Mouse (Mus musculus) midbrain, embryonic 13.5 days (tissue): ENCODE results near the gene Arhgef18. TPM values are rescaled to one million over a fixed set of nuclear protein-coding genes. Genes with fewer than 3 reads are reported as not detected.
A peak's percentile ranks its signal among the peaks of the same experiment; 100 is the strongest.

ENCODE experiments used
- ATAC-seq: fragments of 200-750 bp; cut with Nextera tagmentation; 2 replicates; pipeline ENCODE4 v1.8.0; 2017; ENCODE audit warnings: mild to moderate bottlenecking, moderate TSS enrichment, moderate library complexity
- H3K27ac ChIP-seq: fragments of 300-500 bp; sonication (generic); 2 replicates; pipeline ENCODE4 v1.5.1; 2015; ENCODE audit warnings: inconsistent platforms, mild to moderate bottlenecking, moderate library complexity
- H3K27me3 ChIP-seq: fragments of 300-500 bp; sonication (generic); 2 replicates; pipeline ENCODE4 v1.6.1; 2015; ENCODE audit warnings: mild to moderate bottlenecking, inconsistent platforms
- H3K36me3 ChIP-seq: fragments of 300-500 bp; sonication (generic); 2 replicates; pipeline ENCODE4 v1.6.1; 2015; ENCODE audit warnings: mild to moderate bottlenecking, inconsistent platforms
- H3K4me1 ChIP-seq: fragments of 300-500 bp; sonication (generic); replicated peaks from 2 replicates; pipeline ENCODE4 v1.6.1; 2015; ENCODE audit warnings: inconsistent platforms
- H3K4me2 ChIP-seq: fragments of 300-500 bp; sonication (generic); replicated peaks from 2 replicates; pipeline ENCODE4 v1.6.1; 2015; ENCODE audit warnings: moderate library complexity, mild to moderate bottlenecking, inconsistent platforms
- H3K4me3 ChIP-seq: fragments of 300-500 bp; sonication (generic); replicated peaks from 2 replicates; pipeline ENCODE4 v1.5.1; 2015; ENCODE audit warnings: mild to moderate bottlenecking, inconsistent platforms
- H3K9ac ChIP-seq: fragments of 300-500 bp; sonication (generic); replicated peaks from 2 replicates; pipeline ENCODE4 v1.6.1; 2015; ENCODE audit warnings: mild to moderate bottlenecking, inconsistent platforms
- H3K9me3 ChIP-seq: fragments of 300-500 bp; sonication (generic); 2 replicates; pipeline ENCODE4 v1.6.1; 2016; ENCODE audit warnings: mild to moderate bottlenecking, inconsistent platforms
- WGBS: fragments of 180-500 bp; shearing (Covaris S2); methylation state at CpG from one replicate; pipeline ENCODE4 v1.1.7; 2015; 5-methylcytosine and 5-hydroxymethylcytosine counted together
- polyA plus RNA-seq: library from polyadenylated mRNA; unstranded; fragments of >200 nt; fragmentation: Nextera tagmentation; extraction: Ambion mirVana; gene quantifications from 2 replicates; pipeline ENCODE4 v1.2.1, GENCODE M21; 2015

Gene Arhgef18
- polyA plus RNA-seq, 1 experiment from 2014 or later, result 12.5 TPM

DNA sequence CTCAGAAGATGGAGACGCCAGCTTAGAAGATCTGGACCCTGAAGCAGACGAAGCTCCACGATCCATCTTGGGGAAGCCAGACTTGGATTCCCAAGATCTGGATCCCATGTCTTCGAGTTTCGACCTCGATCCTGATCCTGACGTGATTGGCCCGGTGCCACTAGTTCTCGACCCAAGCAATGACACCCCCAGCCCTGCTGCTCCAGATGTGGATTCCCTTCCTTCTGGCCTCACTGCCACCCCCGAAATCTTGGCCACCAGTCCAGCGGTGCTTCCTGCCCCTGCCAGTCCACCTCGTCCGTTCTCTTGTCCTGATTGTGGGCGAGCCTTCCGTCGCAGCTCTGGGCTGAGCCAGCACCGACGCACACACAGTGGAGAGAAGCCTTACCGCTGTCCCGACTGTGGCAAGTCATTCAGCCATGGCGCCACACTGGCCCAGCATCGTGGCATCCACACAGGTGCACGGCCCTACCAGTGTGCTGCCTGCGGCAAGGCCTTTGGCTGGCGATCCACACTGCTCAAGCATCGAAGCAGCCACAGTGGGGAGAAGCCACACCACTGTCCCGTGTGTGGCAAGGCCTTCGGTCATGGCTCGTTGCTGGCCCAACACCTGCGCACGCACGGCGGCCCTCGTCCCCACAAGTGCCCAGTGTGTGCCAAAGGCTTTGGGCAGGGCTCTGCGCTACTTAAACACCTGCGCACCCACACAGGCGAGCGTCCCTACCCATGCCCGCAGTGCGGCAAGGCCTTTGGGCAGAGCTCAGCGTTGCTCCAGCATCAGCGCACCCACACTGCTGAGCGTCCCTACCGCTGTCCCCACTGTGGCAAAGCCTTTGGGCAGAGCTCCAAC is 103.0 kb downstream of the Arhgef18 start:
- Histone ChIP-seq H3K4me3 (no peak overlapping the region), H3K9me3 (peaks cover 8% of the 10 kb centered on the region), H3K4me1 (peaks cover 43% of the 10 kb centered on the region), H3K27me3 (no peaks in the 10 kb centered on the region), H3K9ac (no peak overlapping the region), H3K36me3 (peaks cover 35% of the 10 kb centered on the region), H3K4me2 (no peak overlapping the region), H3K27ac (no peak overlapping the region)
- 97% methylated on average over 44 of the region's 44 CpGs for WGBS
- no peak for ATAC-seq

DNA sequence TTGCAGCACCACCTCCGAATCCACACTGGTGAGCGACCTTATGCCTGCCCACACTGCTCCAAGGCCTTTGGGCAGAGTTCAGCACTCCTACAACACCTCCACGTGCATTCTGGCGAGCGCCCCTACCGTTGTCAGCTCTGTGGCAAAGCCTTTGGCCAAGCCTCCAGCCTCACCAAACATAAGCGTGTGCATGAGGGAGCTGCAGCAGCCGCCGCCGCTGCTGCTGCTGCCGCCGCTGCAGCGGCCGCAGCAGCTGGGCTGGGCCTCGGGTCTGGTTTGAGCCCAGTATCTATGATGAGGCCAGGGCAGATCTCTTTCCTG is 103.6 kb downstream of the Arhgef18 start:
- H3K9me3 ChIP-seq, result peaks cover 8% of the 10 kb centered on the region
- 95% methylated on average over 15 of the region's 15 CpGs for WGBS
- H3K4me1 ChIP-seq, result peaks cover 49% of the 10 kb centered on the region
- no peak overlapping the region for H3K27ac ChIP-seq
- H3K36me3 ChIP-seq, result peaks cover 35% of the 10 kb centered on the region
- H3K4me3 ChIP-seq, result 0 out of 2 replicates have a peak overlapping the region, but pooled peaks have one; percentile 7
- H3K27me3 ChIP-seq, result no peaks in the 10 kb centered on the region
- ATAC-seq, result no peak
- no peak overlapping the region; the same call in 1 of the 2 replicates for H3K9ac ChIP-seq
- no peak overlapping the region for H3K4me2 ChIP-seq

DNA sequence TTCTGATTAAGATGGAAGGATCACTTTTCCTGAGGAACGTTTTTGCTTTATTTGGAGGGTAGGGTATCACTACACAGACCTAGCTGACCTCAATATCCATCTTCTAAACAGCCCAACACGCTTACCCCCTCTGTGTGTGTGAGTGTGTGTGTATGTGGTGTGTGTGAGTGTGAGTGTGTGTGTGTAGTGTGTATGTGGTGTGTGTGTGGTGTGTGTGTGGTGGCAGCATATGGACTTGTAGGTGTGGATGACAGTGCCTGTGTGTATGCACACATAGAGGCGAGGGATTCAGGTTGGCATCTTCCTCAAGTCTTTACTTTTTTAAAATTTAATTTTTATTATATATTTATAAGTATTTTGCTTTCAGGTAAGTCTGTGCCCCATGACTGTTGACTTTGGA is 105.8 kb downstream of the Arhgef18 start:
- peaks cover 8% of the 10 kb centered on the region for H3K9me3 ChIP-seq
- H3K4me2 ChIP-seq, result no peak overlapping the region
- H3K36me3 ChIP-seq, result peaks cover 35% of the 10 kb centered on the region
- H3K9ac ChIP-seq, result no peak overlapping the region
- WGBS, result 95% methylated on average over 3 of the region's 3 CpGs
- H3K4me3 ChIP-seq, result no peak overlapping the region
- no peaks in the 10 kb centered on the region for H3K27me3 ChIP-seq
- H3K27ac ChIP-seq, result 0 out of 2 replicates have a peak overlapping the region, but pooled peaks have one; percentile 30
- no peak for ATAC-seq
- peaks cover 59% of the 10 kb centered on the region for H3K4me1 ChIP-seq

DNA sequence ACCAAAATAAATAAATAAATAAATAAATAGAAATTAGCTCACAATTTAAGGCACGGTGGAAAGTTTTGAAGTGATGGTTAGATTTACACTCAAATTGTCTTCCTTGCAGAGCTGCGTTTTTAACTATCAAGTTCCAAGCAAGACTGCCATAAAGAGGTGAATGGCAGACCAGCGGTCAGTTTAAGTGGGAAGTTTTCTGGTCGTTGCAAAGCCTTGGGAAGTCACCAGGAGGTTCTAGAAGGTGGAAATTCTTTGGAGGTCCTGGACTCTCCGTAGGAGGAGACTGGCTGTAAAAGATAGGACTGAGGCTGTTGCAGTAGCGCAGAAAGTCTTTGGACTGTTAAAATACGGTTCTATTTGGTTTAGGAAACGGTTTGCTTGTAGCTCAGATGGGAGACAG is 106.9 kb downstream of the Arhgef18 start:
- H3K4me2 ChIP-seq, result peak overlapping the region; percentile 63
- peak overlapping the region; percentile 77 for H3K4me3 ChIP-seq
- peak overlapping the region; percentile 88 for H3K27ac ChIP-seq
- H3K9me3 ChIP-seq, result peaks cover 8% of the 10 kb centered on the region
- peaks cover 30% of the 10 kb centered on the region for H3K36me3 ChIP-seq
- ATAC-seq, result peak; percentile 14; the same call in 1 of the 2 replicates
- peak overlapping the region; percentile 77 for H3K9ac ChIP-seq
- H3K4me1 ChIP-seq, result peaks cover 49% of the 10 kb centered on the region
- WGBS, result 10% methylated on average over 8 of the region's 8 CpGs
- no peaks in the 10 kb centered on the region for H3K27me3 ChIP-seq

GRCm38 (mm10) chr8:3500235-3501090 is 107.7 kb downstream of the Arhgef18 start, which contains the start of gene Mcoln1:
Gene Mcoln1, plus strand, starts transcription at chr8:3500457.
- peaks cover 44% of the 10 kb centered on the region for H3K4me1 ChIP-seq
- peak within 1 kb of the TSS; percentile 90 for H3K9ac ChIP-seq
- under 1% methylated on average over 69 of the region's 70 CpGs for WGBS
- H3K36me3 ChIP-seq, result peaks cover 23% of the 10 kb centered on the region
- H3K27me3 ChIP-seq, result no peaks in the 10 kb centered on the region
- ATAC-seq, result peak; percentile 91
- H3K4me3 ChIP-seq, result peak within 1 kb of the TSS; percentile 77
- H3K9me3 ChIP-seq, result peaks cover 5% of the 10 kb centered on the region
- H3K27ac ChIP-seq, result peak within 1 kb of the TSS; percentile 88
- H3K4me2 ChIP-seq, result peak within 1 kb of the TSS; percentile 76

GRCm38 (mm10) chr8:3502217-3502616 is 109.4 kb downstream of the Arhgef18 start:
- ATAC-seq, result no peak
- WGBS, result 83% methylated on average over 4 of the region's 4 CpGs

More at GRCm38 (mm10) chr8:3502217-3502616, 109.4 kb downstream of the Arhgef18 start:
- Histone ChIP-seq H3K27ac (no peak overlapping the region), H3K36me3 (peaks cover 23% of the 10 kb centered on the region), H3K27me3 (no peaks in the 10 kb centered on the region), H3K9ac (0 out of 2 replicates have a peak overlapping the region, but pooled peaks have one; percentile 20), H3K4me2 (no peak overlapping the region), H3K9me3 (no peaks in the 10 kb centered on the region), H3K4me3 (no peak overlapping the region), H3K4me1 (peaks cover 32% of the 10 kb centered on the region)

Other genes starting within 250 kb of the Arhgef18 start
- 53.9 and 58.6 TPM in 2 replicates for gene Insr, start 113.4 kb upstream of the Arhgef18 start, polyA plus RNA-seq
- not detected in 2 replicates for gene A430078G23Rik, start 39.6 kb upstream of the Arhgef18 start, polyA plus RNA-seq
- 4.4 and 5.3 TPM in 2 replicates for gene Pex11g, start 74.7 kb downstream of the Arhgef18 start, polyA plus RNA-seq
- gene Tex45, start 77.9 kb downstream of the Arhgef18 start, polyA plus RNA-seq, result 0.17 and 0.23 TPM in 2 replicates
- 85.1 and 90.0 TPM in 2 replicates for gene Zfp358, start 100.1 kb downstream of the Arhgef18 start, polyA plus RNA-seq
- 93.4 and 99.6 TPM in 2 replicates for gene Mcoln1, start 107.5 kb downstream of the Arhgef18 start, polyA plus RNA-seq
- gene Pnpla6, start 122.4 kb downstream of the Arhgef18 start, polyA plus RNA-seq, result 33.0 and 34.1 TPM in 2 replicates
- gene C330021F23Rik, start 175.0 kb downstream of the Arhgef18 start, polyA plus RNA-seq, result 1.1 and 1.3 TPM in 2 replicates
- gene Camsap3, start 194.3 kb downstream of the Arhgef18 start, polyA plus RNA-seq, result 30.4 and 35.6 TPM in 2 replicates
- 58.6 and 63.2 TPM in 2 replicates for gene Xab2, start 228.3 kb downstream of the Arhgef18 start, polyA plus RNA-seq
- gene Pet100, start 228.5 kb downstream of the Arhgef18 start, polyA plus RNA-seq, result 117 and 119 TPM in 2 replicates
- gene Pcp2, start 232.5 kb downstream of the Arhgef18 start, polyA plus RNA-seq, result 0.50 and 0.55 TPM in 2 replicates
- 28.8 and 31.3 TPM in 2 replicates for gene Stxbp2, start 237.9 kb downstream of the Arhgef18 start, polyA plus RNA-seq